Mouse (Mus musculus) spleen, adult 2 months (tissue): ENCODE results near the gene Pomc. TPM values are rescaled to one million over a fixed set of nuclear protein-coding genes. Genes with fewer than 3 reads are reported as not detected.

Experiments
- DNase-seq, 2 experiments: peaks; one replicate each; pipeline versions ENCODE4 v3.0.0 to v3.0.0-alpha.2; 2012 to 2021; ENCODE audit warnings: low spot score in 2 of 2, low read depth in 1 of 2
- H3K27ac ChIP-seq: fragments of 200-500 bp; 2 replicates; pipeline ENCODE4 v1.5.1; 2012; ENCODE audit warnings: low read length, inconsistent platforms; ENCODE audit not compliant: insufficient read depth
- H3K27me3 ChIP-seq: fragments of 200-500 bp; 2 replicates; pipeline ENCODE4 v1.6.1; 2012; ENCODE audit warnings: mild to moderate bottlenecking, moderate library complexity, low read length, inconsistent platforms; ENCODE audit not compliant: control insufficient read depth, insufficient read depth
- H3K36me3 ChIP-seq: fragments of 200-500 bp; 2 replicates; pipeline ENCODE4 v1.6.1; 2012; ENCODE audit warnings: mild to moderate bottlenecking, low read length, inconsistent platforms; ENCODE audit not compliant: control insufficient read depth, insufficient read depth
- H3K4me1 ChIP-seq: fragments of 200-500 bp; 2 replicates; pipeline ENCODE4 v1.6.1; 2011; ENCODE audit warnings: inconsistent platforms; ENCODE audit not compliant: control insufficient read depth, insufficient read depth, insufficient read length
- H3K4me3 ChIP-seq: fragments of 200-500 bp; 2 replicates; pipeline ENCODE4 v1.5.1; 2011; ENCODE audit warnings: mild to moderate bottlenecking, inconsistent platforms; ENCODE audit not compliant: insufficient read depth, insufficient read length; ENCODE audit errors: extremely low read depth
- CTCF ChIP-seq: fragments of 200-500 bp; IDR thresholded peaks from 2 replicates; pipeline ENCODE4 v1.5.1; 2011; ENCODE audit warnings: mild to moderate bottlenecking, inconsistent platforms; ENCODE audit not compliant: insufficient read depth, insufficient read length, insufficient replicate concordance; ENCODE audit errors: extremely low read depth
- POLR2A ChIP-seq: fragments of 200-500 bp; IDR thresholded peaks from 2 replicates; pipeline ENCODE4 v1.6.1; 2011; ENCODE audit warnings: low read depth, low read length, inconsistent platforms
- WGBS: fragments of 180-500 bp; shearing (Covaris S2); methylation state at CpG from one replicate; pipeline ENCODE4 v1.1.7; 2018; 5-methylcytosine and 5-hydroxymethylcytosine counted together
- polyA plus RNA-seq: library from polyadenylated mRNA; depleted of rRNA; stranded (reverse); fragments of >200 nt; gene quantifications from 2 replicates; pipeline ENCODE4 v1.2.3, GENCODE M21; 2012; rRNA removed

The Pomc gene
- polyA plus RNA-seq, 1 experiment: 0.44 TPM

GRCm38 (mm10) chr12:4007181-4007580 lies 52.4 kb downstream of the Pomc start:
- DNase-seq: no peak
- H3K36me3 ChIP-seq: no peaks in the 10 kb centered on the region
- TF ChIP-seq CTCF: no peak
- TF ChIP-seq POLR2A: no peak

GRCm38 (mm10) chr12:4007766-4008165 lies 53.0 kb downstream of the Pomc start:
- 78% methylated on average over 4 of the region's 4 CpGs for WGBS
- TF ChIP-seq POLR2A (no peak), CTCF (no peak)
- H3K27ac ChIP-seq: no peak overlapping the region

More at GRCm38 (mm10) chr12:4007181-4007580, 52.4 kb downstream of the Pomc start:
- Histone ChIP-seq H3K27me3 (no peaks in the 10 kb centered on the region), H3K4me3 (no peak overlapping the region), H3K27ac (0 out of 2 replicates have a peak overlapping the region, but pooled peaks have one; percentile 26), H3K4me1 (no peaks in the 10 kb centered on the region)
- 75% methylated on average over 4 of the region's 4 CpGs for WGBS

GRCm38 (mm10) chr12:4008731-4009130 lies 54.0 kb downstream of the Pomc start:
- no peaks in the 10 kb centered on the region for H3K36me3 ChIP-seq
- H3K27me3 ChIP-seq: no peaks in the 10 kb centered on the region
- no peak for DNase-seq
- no peak overlapping the region for H3K4me3 ChIP-seq
- WGBS: 92% methylated on average over 12 of the region's 12 CpGs
- no peak overlapping the region for H3K27ac ChIP-seq
- no peaks in the 10 kb centered on the region for H3K4me1 ChIP-seq
- TF ChIP-seq POLR2A: no peak
- no peak for TF ChIP-seq CTCF

More at GRCm38 (mm10) chr12:4007766-4008165, 53.0 kb downstream of the Pomc start:
- DNase-seq: no peak
- no peak overlapping the region for H3K4me3 ChIP-seq
- no peaks in the 10 kb centered on the region for H3K27me3 ChIP-seq
- no peaks in the 10 kb centered on the region for H3K4me1 ChIP-seq
- no peaks in the 10 kb centered on the region for H3K36me3 ChIP-seq

Other genes with a start within 250 kb of the Pomc start
- 19.3 and 22.4 TPM in 2 replicates for gene Dnmt3a, start 148.9 kb upstream of the Pomc start, polyA plus RNA-seq
- gene Efr3b, start 84.0 kb downstream of the Pomc start, polyA plus RNA-seq: 0.97 and 2.0 TPM in 2 replicates
- 5.4 and 6.1 TPM in 2 replicates for gene Dnajc27, start 127.6 kb downstream of the Pomc start, polyA plus RNA-seq
- 9.0 and 9.6 TPM in 2 replicates for gene Adcy3, start 178.2 kb downstream of the Pomc start, polyA plus RNA-seq